Mouse (Mus musculus) E14TG2a.4 (cell line): ENCODE measurements around the gene Zbtb40.

Source experiments
- CTCF ChIP-seq: conservative IDR thresholded peaks from 2 replicates; pipeline ENCODE4 v1.5.1; 2014; ENCODE audit warnings: low read length
- POU5F1 ChIP-seq: IDR thresholded peaks from 2 replicates; pipeline ENCODE4 v1.6.1; 2014; ENCODE audit warnings: low read length, borderline replicate concordance

DNA sequence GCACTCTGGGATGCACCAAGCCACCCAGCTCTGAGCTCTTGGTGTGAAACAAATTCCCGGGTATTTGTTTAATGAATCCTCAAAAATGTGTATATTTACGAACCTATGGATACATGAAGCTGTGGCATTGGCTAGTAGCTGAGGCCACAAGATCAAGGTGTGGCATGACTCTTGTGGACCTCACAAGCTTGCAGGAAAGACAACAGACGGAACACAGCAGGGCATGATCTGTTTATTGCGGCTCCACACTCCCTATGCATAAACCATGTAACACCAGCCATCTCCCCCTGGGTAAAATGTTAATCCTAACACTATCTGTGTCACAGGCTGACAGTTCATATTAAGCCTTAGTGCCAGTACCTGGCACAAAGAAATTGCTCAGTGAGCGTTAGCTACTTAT is 2.5 kb downstream of the Zbtb40 start:
- no peak for TF ChIP-seq CTCF
- no peak for TF ChIP-seq POU5F1
